Mouse (Mus musculus) CH12.LX (cell line): ENCODE results near the gene Zmynd10. TPM values are rescaled to one million over a fixed set of nuclear protein-coding genes. Genes with fewer than 3 reads are reported as not detected.

Experiments used
- DNase-seq: peaks from one replicate; pipeline ENCODE4 v3.0.0-alpha.2; 2013; ENCODE audit errors: extremely low read depth
- H3K27ac ChIP-seq: 2 replicates; pipeline ENCODE4 v1.5.1; 2012; ENCODE audit warnings: low read depth, mild to moderate bottlenecking, control low read depth, moderate library complexity; ENCODE audit not compliant: insufficient read depth
- H3K27me3 ChIP-seq: replicated peaks from 2 replicates; pipeline ENCODE3; 2012; ENCODE audit warnings: inconsistent platforms
- H3K36me3 ChIP-seq, 2 experiments: replicated peaks in 1 of 2; 2 replicates each; pipeline versions ENCODE3 to v1.6.1; 2012; ENCODE audit warnings: inconsistent platforms in 1 of 2, low read length in 1 of 2, mild to moderate bottlenecking in 1 of 2, mixed read lengths in 1 of 2, moderate library complexity in 1 of 2; ENCODE audit not compliant: control insufficient read depth in 1 of 2, insufficient read depth in 1 of 2
- H3K4me1 ChIP-seq, 2 experiments: 2 replicates each; pipeline ENCODE4 v1.6.1; 2012; ENCODE audit warnings: inconsistent platforms in 1 of 2, moderate library complexity in 1 of 2; ENCODE audit not compliant: insufficient read depth in 2 of 2, control insufficient read depth in 1 of 2
- H3K4me2 ChIP-seq: 2 replicates; pipeline ENCODE4 v1.6.1; 2012; ENCODE audit warnings: low read depth, mild to moderate bottlenecking, control low read depth; ENCODE audit not compliant: poor library complexity, insufficient read depth, severe bottlenecking
- H3K4me3 ChIP-seq, 3 experiments: fragments of 150-350 bp in 1 of 3; sonication (generic) in 1 of 3; replicated peaks in 1 of 3; 2 replicates each; pipeline versions ENCODE3 to v1.5.1; 2011 to 2012; ENCODE audit warnings: low read depth in 2 of 3, low read length in 2 of 3, mild to moderate bottlenecking in 2 of 3, moderate library complexity in 2 of 3, control low read depth in 1 of 3, improper control_type of control experiment in 1 of 3, inconsistent platforms in 1 of 3, mixed read lengths in 1 of 3; ENCODE audit not compliant: poor library complexity in 1 of 3
- H3K79me2 ChIP-seq: replicated peaks from 2 replicates; pipeline ENCODE4 v1.6.1; 2012; ENCODE audit warnings: mild to moderate bottlenecking, moderate library complexity; ENCODE audit not compliant: control insufficient read depth, poor library complexity, insufficient read depth, severe bottlenecking; ENCODE audit errors: extremely low read depth
- H3K9ac ChIP-seq: 2 replicates; pipeline ENCODE4 v1.6.1; 2012; ENCODE audit warnings: low read depth, mild to moderate bottlenecking, control low read depth, moderate library complexity; ENCODE audit not compliant: insufficient read depth
- H3K9me3 ChIP-seq: replicated peaks from 2 replicates; pipeline ENCODE3; 2012; ENCODE audit warnings: low read length, inconsistent platforms, mixed read lengths
- CHD2 ChIP-seq: IDR thresholded peaks from 2 replicates; pipeline ENCODE4 v1.6.1; 2011; ENCODE audit warnings: low read length, improper control_type of control experiment
- CTCF ChIP-seq, 2 experiments: IDR thresholded peaks in 1 of 2; conservative IDR thresholded peaks in 1 of 2; 2 replicates each; pipeline ENCODE4 v1.5.1; 2011 to 2012; ENCODE audit warnings: low read depth in 2 of 2, low read length in 2 of 2, improper control_type of control experiment in 1 of 2, inconsistent platforms in 1 of 2, mild to moderate bottlenecking in 1 of 2, moderate library complexity in 1 of 2
- E2F4 ChIP-seq: IDR thresholded peaks from 2 replicates; pipeline ENCODE4 v1.6.1; 2011; ENCODE audit warnings: low read depth, low read length, improper control_type of control experiment; ENCODE audit not compliant: insufficient replicate concordance
- ELF1 ChIP-seq: IDR thresholded peaks from 2 replicates; pipeline ENCODE4 v1.6.1; 2014; ENCODE audit warnings: low read depth, mild to moderate bottlenecking, inconsistent platforms, low read length, improper control_type of control experiment
- HCFC1 ChIP-seq: IDR thresholded peaks from 2 replicates; pipeline ENCODE4 v1.6.1; 2012; ENCODE audit warnings: low read depth, mild to moderate bottlenecking, inconsistent platforms, low read length, improper control_type of control experiment
- IRF4 ChIP-seq: IDR thresholded peaks from 2 replicates; pipeline ENCODE4 v1.6.1; 2014; ENCODE audit warnings: low read depth, mild to moderate bottlenecking, inconsistent platforms, low read length, improper control_type of control experiment
- JUN ChIP-seq: IDR thresholded peaks from 2 replicates; pipeline ENCODE4 v1.6.1; 2011; ENCODE audit warnings: low read depth, mild to moderate bottlenecking, low read length, improper control_type of control experiment, moderate library complexity; ENCODE audit not compliant: insufficient read depth
- JUND ChIP-seq: conservative IDR thresholded peaks from 2 replicates; pipeline ENCODE4 v1.6.1; 2011; ENCODE audit warnings: low read depth, low read length, improper control_type of control experiment
- KAT2A ChIP-seq: IDR thresholded peaks from 2 replicates; pipeline ENCODE4 v1.6.1; 2012; ENCODE audit warnings: low read length, improper control_type of control experiment, inconsistent platforms; ENCODE audit not compliant: insufficient replicate concordance
- MAFK ChIP-seq: IDR thresholded peaks from 2 replicates; pipeline ENCODE4 v1.6.1; 2011; ENCODE audit warnings: low read length, improper control_type of control experiment; ENCODE audit not compliant: insufficient replicate concordance
- MAX ChIP-seq: IDR thresholded peaks from 2 replicates; pipeline ENCODE4 v1.6.1; 2011; ENCODE audit warnings: low read length, improper control_type of control experiment
- MAZ ChIP-seq: IDR thresholded peaks from 2 replicates; pipeline ENCODE4 v1.6.1; 2012; ENCODE audit warnings: low read depth, mild to moderate bottlenecking, inconsistent platforms, low read length, improper control_type of control experiment, moderate library complexity
- MYC ChIP-seq: IDR thresholded peaks from 2 replicates; pipeline ENCODE4 v1.6.1; 2011; ENCODE audit warnings: low read depth, mild to moderate bottlenecking, improper control_type of control experiment, low read length
- NELFE ChIP-seq: IDR thresholded peaks from 2 replicates; pipeline ENCODE4 v1.6.1; 2011; ENCODE audit warnings: low read depth, low read length, improper control_type of control experiment
- PAX5 ChIP-seq: IDR thresholded peaks from 2 replicates; pipeline ENCODE4 v1.6.1; 2012; ENCODE audit warnings: low read length, inconsistent platforms, mixed read lengths
- POLR2AphosphoS2 ChIP-seq: IDR thresholded peaks from 2 replicates; pipeline ENCODE4 v1.6.1; 2011; ENCODE audit warnings: low read depth, low read length, improper control_type of control experiment
- RAD21 ChIP-seq: IDR thresholded peaks from 2 replicates; pipeline ENCODE4 v1.6.1; 2011; ENCODE audit warnings: low read depth, mild to moderate bottlenecking, low read length, improper control_type of control experiment, moderate library complexity
- SMC3 ChIP-seq: IDR thresholded peaks from 2 replicates; pipeline ENCODE4 v1.6.1; 2011; ENCODE audit warnings: low read depth, low read length, improper control_type of control experiment
- TCF12 ChIP-seq: IDR thresholded peaks from 2 replicates; pipeline ENCODE4 v1.6.1; 2014; ENCODE audit warnings: low read depth, mild to moderate bottlenecking, inconsistent platforms, low read length, improper control_type of control experiment
- USF1 ChIP-seq: IDR thresholded peaks from 2 replicates; pipeline ENCODE4 v1.6.1; 2014; ENCODE audit warnings: low read depth, mild to moderate bottlenecking, inconsistent platforms, low read length, improper control_type of control experiment
- USF2 ChIP-seq: conservative IDR thresholded peaks from 2 replicates; pipeline ENCODE4 v1.6.1; 2011; ENCODE audit warnings: low read depth, low read length, improper control_type of control experiment
- ZC3H11A ChIP-seq: IDR thresholded peaks from 2 replicates; pipeline ENCODE4 v1.6.1; 2012; ENCODE audit warnings: low read depth, mild to moderate bottlenecking, inconsistent platforms, low read length, improper control_type of control experiment
- ZMIZ1 ChIP-seq: IDR thresholded peaks from 2 replicates; pipeline ENCODE4 v1.6.1; 2012; ENCODE audit warnings: low read depth, mild to moderate bottlenecking, inconsistent platforms, low read length, improper control_type of control experiment
- ZNF384 ChIP-seq: IDR thresholded peaks from 2 replicates; pipeline ENCODE4 v1.6.1; 2012; ENCODE audit warnings: low read depth, low read length, improper control_type of control experiment, inconsistent platforms
- dilution Hi-C: fragments of 300-500 bp; cut with MboI; formaldehyde crosslinking; loops from 2 replicates; pipeline ENCODE4 v1.14.3; 2020; ENCODE audit warnings: low sequenced_read_pairs; ENCODE audit not compliant: extremely low pct_unique_long_range_greater_than_20kb, extremely low pct_ligation_motif_present
- in situ Hi-C: fragments of 300-500 bp; cut with MboI; formaldehyde crosslinking; loops from 3 replicates; pipeline ENCODE4 v1.14.3; 2019; ENCODE audit warnings: low sequenced_read_pairs, low pct_ligation_motif_present, low pct_unique_long_range_greater_than_20kb, mixed read lengths
- polyA plus RNA-seq: library from polyadenylated mRNA; unstranded; fragments of >175 nt; gene quantifications from 2 replicates; pipeline ENCODE4 v1.2.1, GENCODE M21; 2012; ENCODE audit warnings: low read depth; ENCODE audit not compliant: insufficient read length
- total RNA-seq, 2 experiments: library from RNA; depleted of rRNA; stranded (reverse); fragments of 300-350 nt in 1 of 2; fragments of >200 nt in 1 of 2; gene quantifications; 2 replicates each; pipeline ENCODE4 v1.2.3; 2012 to 2014

The Zmynd10 gene
- total and polyA plus RNA-seq, 3 experiments = 0.34 to 0.63 TPM; not detected in 1

DNA sequence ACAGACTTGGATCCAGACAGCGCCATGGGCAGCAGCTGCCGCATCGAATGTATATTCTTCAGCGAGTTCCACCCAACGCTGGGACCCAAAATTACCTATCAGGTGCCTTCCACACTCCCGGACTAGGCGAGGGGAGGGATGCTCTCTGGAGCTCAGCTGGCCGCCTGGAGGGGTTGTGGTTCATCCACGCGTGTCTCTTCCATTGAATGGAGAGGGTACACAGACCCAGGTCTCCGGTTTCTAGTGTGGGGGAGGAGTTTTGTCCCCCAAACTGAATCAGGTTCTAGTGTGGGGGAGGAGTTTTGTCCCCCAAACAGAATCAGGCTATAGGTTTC lies 4.8 kb upstream of the Zmynd10 start (continued):
- 0 out of 2 replicates have a peak, but pooled peaks have one; percentile 2 for TF ChIP-seq IRF4
- no peak for TF ChIP-seq E2F4
- TF ChIP-seq USF1 = no peak
- TF ChIP-seq MAX = no peak
- TF ChIP-seq ZNF384 = no peak
- TF ChIP-seq CTCF (conservative IDR thresholded peaks at IDR 0.05 in 1 of 2, IDR thresholded peaks at IDR 0.05 in 1 of 2; ENCODE audit: low read depth in 2 of 2, low read length in 2 of 2) = no peak
- TF ChIP-seq SMC3 = no peak
- TF ChIP-seq RAD21 = no peak
- TF ChIP-seq ZMIZ1 = peak; percentile 68; the same call in 1 of the 2 replicates
- no peak for TF ChIP-seq JUND
- no peak for TF ChIP-seq MYC
- TF ChIP-seq PAX5 = no peak
- TF ChIP-seq ZC3H11A = no peak
- no peak for TF ChIP-seq KAT2A
- no peak for TF ChIP-seq USF2
- no peak for TF ChIP-seq POLR2AphosphoS2

DNA sequence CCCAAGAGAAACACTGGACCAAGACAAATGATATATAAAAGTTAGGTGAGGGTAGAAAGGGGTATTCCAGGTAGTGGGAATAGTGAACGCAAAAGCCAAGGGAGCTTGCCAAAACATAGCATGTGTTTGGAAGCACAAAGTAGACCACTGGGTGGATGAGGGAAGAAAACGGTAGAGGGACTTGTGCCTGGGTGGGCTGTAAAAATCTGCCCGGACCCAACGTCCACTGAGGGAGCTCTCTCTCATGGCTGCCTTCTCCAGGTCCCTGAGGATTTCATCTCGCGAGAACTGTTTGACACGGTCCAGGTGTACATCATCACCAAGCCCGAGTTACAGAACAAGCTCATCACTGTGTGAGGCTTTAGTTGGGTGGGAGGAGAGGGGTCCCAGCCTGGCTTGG lies 4.4 kb upstream of the Zmynd10 start:
- DNase-seq = no peak
- no peaks in the 10 kb centered on the region for H3K27me3 ChIP-seq
- H3K79me2 ChIP-seq = no peaks in the 10 kb centered on the region; the same call in 1 of the 2 replicates
- peak overlapping the region; percentile 77 for H3K9ac ChIP-seq
- peak overlapping the region; percentile 95 for H3K4me2 ChIP-seq
- dilution Hi-C loops = no loop called here
- in situ Hi-C loops = no loop called here
- no peak overlapping the region for H3K27ac ChIP-seq
- peaks cover 5 to 40% of the 10 kb centered on the region in 2 experiments; a peak in 2 of 4 replicates for H3K4me1 ChIP-seq
- H3K9me3 ChIP-seq = no peaks in the 10 kb centered on the region
- H3K4me3 ChIP-seq = peak overlapping the region; percentile 63 to 76 (median 70)
- no peak for TF ChIP-seq JUND
- TF ChIP-seq ELF1 = no peak
- peak; percentile 75 for TF ChIP-seq CHD2
- TF ChIP-seq, all 38 proteins: peak for 1
- peaks cover 44 to 54% of the 10 kb centered on the region in 2 experiments for H3K36me3 ChIP-seq

DNA sequence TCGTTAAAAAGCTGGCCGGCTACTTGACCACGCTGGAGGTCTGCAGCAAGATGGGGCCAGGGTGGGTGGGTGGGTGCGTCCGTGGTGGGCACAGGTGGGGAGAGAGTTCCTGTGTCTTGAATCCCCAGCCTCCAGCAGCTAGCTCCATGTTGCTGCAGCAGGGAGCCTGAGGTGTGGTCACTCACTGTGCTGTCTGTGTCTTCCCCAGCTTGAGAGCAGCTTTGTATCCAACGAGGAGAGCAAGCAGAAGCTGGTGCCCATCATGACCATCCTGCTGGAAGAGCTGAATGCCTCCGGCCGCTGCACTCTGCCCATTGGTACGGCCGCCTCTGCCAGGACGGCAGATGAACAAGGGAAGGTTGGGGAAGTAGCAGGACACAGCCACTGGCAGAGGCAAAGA lies 3.8 kb upstream of the Zmynd10 start:
- dilution Hi-C loops (no loop called here), in situ Hi-C loops (no loop called here)
- H3K9ac ChIP-seq = no peak overlapping the region
- no peak overlapping the region for H3K4me2 ChIP-seq
- H3K27me3 ChIP-seq = no peaks in the 10 kb centered on the region
- no peaks in the 10 kb centered on the region for H3K9me3 ChIP-seq
- H3K27ac ChIP-seq = no peak overlapping the region
- TF ChIP-seq MYC (no peak), NELFE (no peak), USF2 (no peak), TCF12 (no peak), JUN (no peak), CTCF (conservative IDR thresholded peaks at IDR 0.05 in 1 of 2, IDR thresholded peaks at IDR 0.05 in 1 of 2; ENCODE audit: low read depth in 2 of 2, low read length in 2 of 2) (no peak), MAFK (no peak), ZC3H11A (no peak), ZNF384 (no peak), MAZ (no peak), HCFC1 (no peak), ZMIZ1 (no peak), E2F4 (no peak)
- no peaks in the 10 kb centered on the region for H3K79me2 ChIP-seq
- peaks cover 38 to 48% of the 10 kb centered on the region in 2 experiments for H3K36me3 ChIP-seq
- no peak for DNase-seq
- no peak overlapping the region for H3K4me3 ChIP-seq
- H3K4me1 ChIP-seq = peaks cover 5 to 45% of the 10 kb centered on the region in 2 experiments; a peak in 2 of 4 replicates
